Mouse (Mus musculus) spleen, adult 2 months (tissue): Measurements from ENCODE around the gene Cherp. TPM values are rescaled to one million over a fixed set of nuclear protein-coding genes. Genes with fewer than 3 reads are reported as not detected.
A peak's percentile ranks its signal among the peaks of the same experiment; 100 is the strongest.

ENCODE experiments used
- DNase-seq, 2 experiments: peaks; one replicate each; pipeline versions ENCODE4 v3.0.0 to v3.0.0-alpha.2; 2012 to 2021; ENCODE audit warnings: low spot score in 2 of 2, low read depth in 1 of 2
- H3K27ac ChIP-seq: fragments of 200-500 bp; 2 replicates; pipeline ENCODE4 v1.5.1; 2012; ENCODE audit warnings: low read length, inconsistent platforms; ENCODE audit not compliant: insufficient read depth
- H3K27me3 ChIP-seq: fragments of 200-500 bp; 2 replicates; pipeline ENCODE4 v1.6.1; 2012; ENCODE audit warnings: mild to moderate bottlenecking, moderate library complexity, low read length, inconsistent platforms; ENCODE audit not compliant: control insufficient read depth, insufficient read depth
- H3K36me3 ChIP-seq: fragments of 200-500 bp; 2 replicates; pipeline ENCODE4 v1.6.1; 2012; ENCODE audit warnings: mild to moderate bottlenecking, low read length, inconsistent platforms; ENCODE audit not compliant: control insufficient read depth, insufficient read depth
- H3K4me1 ChIP-seq: fragments of 200-500 bp; 2 replicates; pipeline ENCODE4 v1.6.1; 2011; ENCODE audit warnings: inconsistent platforms; ENCODE audit not compliant: control insufficient read depth, insufficient read depth, insufficient read length
- H3K4me3 ChIP-seq: fragments of 200-500 bp; 2 replicates; pipeline ENCODE4 v1.5.1; 2011; ENCODE audit warnings: mild to moderate bottlenecking, inconsistent platforms; ENCODE audit not compliant: insufficient read depth, insufficient read length; ENCODE audit errors: extremely low read depth
- CTCF ChIP-seq: fragments of 200-500 bp; IDR thresholded peaks from 2 replicates; pipeline ENCODE4 v1.5.1; 2011; ENCODE audit warnings: mild to moderate bottlenecking, inconsistent platforms; ENCODE audit not compliant: insufficient read depth, insufficient read length, insufficient replicate concordance; ENCODE audit errors: extremely low read depth
- POLR2A ChIP-seq: fragments of 200-500 bp; IDR thresholded peaks from 2 replicates; pipeline ENCODE4 v1.6.1; 2011; ENCODE audit warnings: low read depth, low read length, inconsistent platforms
- WGBS: fragments of 180-500 bp; shearing (Covaris S2); methylation state at CpG from one replicate; pipeline ENCODE4 v1.1.7; 2018; 5-methylcytosine and 5-hydroxymethylcytosine counted together
- polyA plus RNA-seq: library from polyadenylated mRNA; depleted of rRNA; stranded (reverse); fragments of >200 nt; gene quantifications from 2 replicates; pipeline ENCODE4 v1.2.3, GENCODE M21; 2012

Gene Cherp
- polyA plus RNA-seq, 1 experiment: 63.6 TPM

- peaks cover 43% of the 10 kb centered on the region for H3K36me3 ChIP-seq
- H3K4me3 ChIP-seq: no peak overlapping the region
- H3K27me3 ChIP-seq: no peaks in the 10 kb centered on the region
- 95% methylated on average over 3 of the region's 3 CpGs for WGBS
- DNase-seq: no peak
- H3K27ac ChIP-seq: no peak overlapping the region
- TF ChIP-seq CTCF (no peak), POLR2A (no peak)
- H3K4me1 ChIP-seq: no peaks in the 10 kb centered on the region
Measured at GRCm38 (mm10) chr8:72457806-72458205, 17.2 kb downstream of the Cherp start.

- Histone ChIP-seq H3K4me1 (no peaks in the 10 kb centered on the region), H3K4me3 (no peak overlapping the region), H3K27ac (no peak overlapping the region), H3K27me3 (no peaks in the 10 kb centered on the region), H3K36me3 (peaks cover 27% of the 10 kb centered on the region)
- WGBS: 91% methylated on average over 4 of the region's 4 CpGs
- no peak for DNase-seq
- no peak for TF ChIP-seq POLR2A
- TF ChIP-seq CTCF: no peak
Measured at GRCm38 (mm10) chr8:72455317-72455716, 19.7 kb downstream of the Cherp start.

GRCm38 (mm10) chr8:72453904-72454303, 21.1 kb downstream of the Cherp start:
- Histone ChIP-seq H3K4me1 (no peaks in the 10 kb centered on the region), H3K27me3 (no peaks in the 10 kb centered on the region), H3K27ac (no peak overlapping the region), H3K4me3 (no peak overlapping the region), H3K36me3 (peaks cover 28% of the 10 kb centered on the region)
- DNase-seq: no peak
- WGBS: 98% methylated on average over 2 of the region's 2 CpGs
- TF ChIP-seq POLR2A (no peak), CTCF (no peak)

GRCm38 (mm10) chr8:72451516-72451915, 23.5 kb downstream of the Cherp start:
- WGBS: 86% methylated on average over 8 of the region's 8 CpGs
- H3K27me3 ChIP-seq: no peaks in the 10 kb centered on the region

DNA sequence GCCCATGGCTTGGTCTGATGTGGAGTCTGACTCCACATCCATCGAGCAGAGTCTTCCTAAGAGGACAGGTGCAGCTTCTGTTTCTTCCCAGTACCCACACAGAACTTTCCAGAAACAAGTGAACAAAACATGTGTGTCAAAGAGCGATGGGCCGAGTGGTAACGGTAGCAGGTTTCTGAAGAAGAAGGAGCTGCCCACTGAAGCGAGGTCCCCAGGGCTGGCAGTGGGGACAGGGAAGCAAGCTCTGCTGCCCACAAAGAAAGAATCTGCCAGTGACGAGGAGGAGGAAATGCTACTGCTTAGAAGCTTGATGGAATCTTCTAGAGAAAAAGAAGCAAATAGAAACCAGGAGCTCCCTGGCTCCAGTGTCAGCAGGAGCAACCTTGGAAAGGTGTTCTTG, 30.0 kb downstream of the Cherp start:
- TF ChIP-seq CTCF (no peak), POLR2A (no peak)
- Histone ChIP-seq H3K27me3 (no peaks in the 10 kb centered on the region), H3K36me3 (peaks cover 6% of the 10 kb centered on the region), H3K4me3 (peak overlapping the region; percentile 17; the same call in 1 of the 2 replicates), H3K4me1 (peaks cover 2% of the 10 kb centered on the region; the same call in 1 of the 2 replicates), H3K27ac (peak overlapping the region; percentile 90)
- 41% methylated on average over 6 of the region's 6 CpGs for WGBS
- peak; percentile 58 to 71 for DNase-seq

More at GRCm38 (mm10) chr8:72451516-72451915, 23.5 kb downstream of the Cherp start:
- Histone ChIP-seq H3K27ac (no peak overlapping the region), H3K4me1 (no peaks in the 10 kb centered on the region), H3K4me3 (no peak overlapping the region), H3K36me3 (peaks cover 21% of the 10 kb centered on the region)
- no peak for TF ChIP-seq POLR2A
- no peak for TF ChIP-seq CTCF
- no peak for DNase-seq

DNA sequence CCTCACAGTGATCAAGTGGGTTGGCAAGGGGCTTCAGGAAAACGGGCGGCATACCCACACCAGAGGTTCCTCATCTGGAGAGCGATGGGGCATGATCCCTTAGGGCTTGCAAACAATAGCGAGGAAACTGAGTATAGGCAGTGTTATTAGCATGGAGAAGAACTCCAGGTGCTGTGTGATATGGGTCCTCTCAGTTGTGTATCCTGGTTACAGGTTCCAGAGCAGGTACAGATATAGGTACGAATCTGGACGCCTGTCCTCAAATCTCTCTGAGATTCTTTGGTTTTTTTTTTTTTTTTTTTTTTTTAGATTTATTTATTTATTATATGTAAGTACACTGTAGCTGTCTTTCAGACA, 31.1 kb downstream of the Cherp start:
- peak overlapping the region; percentile 67 for H3K4me3 ChIP-seq
- no peaks in the 10 kb centered on the region for H3K27me3 ChIP-seq
- H3K4me1 ChIP-seq: peaks cover 2% of the 10 kb centered on the region; the same call in 1 of the 2 replicates
- no peak for DNase-seq
- peak overlapping the region; percentile 88 for H3K27ac ChIP-seq
- TF ChIP-seq CTCF (no peak), POLR2A (no peak)
- 32% methylated on average over 6 of the region's 6 CpGs for WGBS
- H3K36me3 ChIP-seq: no peaks in the 10 kb centered on the region

DNA sequence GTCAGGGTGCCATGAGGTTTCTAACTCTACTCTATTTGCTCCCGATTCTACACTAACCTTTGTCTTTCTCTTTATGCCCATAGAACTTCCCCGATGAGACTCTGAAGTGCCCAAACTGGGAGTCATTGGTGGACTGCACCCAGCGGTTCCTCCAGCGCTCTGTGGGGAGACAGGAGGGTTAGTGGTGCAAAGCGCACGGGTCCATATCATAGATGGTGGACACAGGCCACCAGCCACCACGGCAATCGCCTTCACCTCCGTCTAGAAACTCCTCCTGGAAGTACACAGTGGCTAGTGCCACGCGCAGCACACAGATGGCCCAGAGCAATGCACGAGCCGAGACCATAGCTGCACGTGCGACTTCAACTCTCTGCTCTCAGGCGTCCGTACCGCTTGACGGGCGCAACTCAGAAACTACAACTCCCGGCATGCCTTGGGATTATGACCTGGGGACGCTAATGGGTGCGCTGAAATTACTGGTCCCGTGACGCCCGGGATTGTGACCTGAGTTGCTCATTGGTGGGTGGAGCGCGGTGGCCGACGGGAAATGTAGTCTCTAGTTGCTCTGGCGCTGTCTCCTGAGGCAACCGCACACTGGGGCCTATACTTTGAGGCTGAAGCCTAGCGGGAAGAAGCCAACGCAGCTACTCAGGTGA, 31.6 kb downstream of the Cherp start, which contains the start of the genes Calr3 and 1700030K09Rik:
Calr3 (minus strand) TSS at position 533 of the 656 bp plus-strand sequence.
1700030K09Rik (plus strand) TSS at position 543 of the 656 bp plus-strand sequence.
- DNase-seq: peak; percentile 96 to 100
- WGBS: 7% methylated on average over 34 of the region's 34 CpGs
- Histone ChIP-seq H3K4me3 (peak within 1 kb of the TSS; percentile 67), H3K27ac (peak within 1 kb of the TSS; percentile 90), H3K36me3 (no peaks in the 10 kb centered on the region), H3K4me1 (peaks cover 2% of the 10 kb centered on the region; the same call in 1 of the 2 replicates), H3K27me3 (no peaks in the 10 kb centered on the region)
- TF ChIP-seq CTCF (no peak), POLR2A (no peak; the same call in 1 of the 2 replicates)
